23 mouse cellular contexts compared by ENCODE assay signal in genomic region chr1:185900316-185900715, GRCm38 (mm10).
A peak's percentile ranks its signal among the peaks of the same experiment; 100 is the strongest.
DNase-seq lines count a peak whose midpoint lies in the region; ATAC-seq and TF ChIP-seq lines count a peak whose summit lies in the region.
"Had no signal": no experiment of that assay in that cellular context is flagged by ENCODE, and none has a peak within 500 bp of the region (broad histone marks: within the 10 kb centered on the region; RNA-seq: fewer than 3 reads in every experiment).

No protein-coding gene starts in this region.

- no peak for DNase-seq in heart, embryonic 10.5 days (ENCODE audit: low spot score)
- no peak for DNase-seq in heart, adult 9 months (ENCODE audit: low spot score in 2 of 2)
- DNase-seq in heart, adult 18-20 months: no peak
- peak; percentile 4 for DNase-seq in urinary bladder, postnatal 14 days (ENCODE audit: low spot score)
- DNase-seq in urinary bladder, adult 18-20 months (ENCODE audit: low spot score in 2 of 2): no peak
- DNase-seq in midbrain, postnatal 0 days (ENCODE audit: low spot score): no peak
- DNase-seq: adrenal gland, adult 2 months; cerebellum, adult 11 months; cerebellum, adult 2 months; cerebellum, adult 9-11 months; cerebellum, postnatal 25 days; forebrain, postnatal 0 days; gastrocnemius, postnatal 36 days; kidney, adult 18-20 months had no signal

- ATAC-seq in heart, embryonic 13.5 days (ENCODE audit: extremely low read depth, insufficient number of reproducible peaks, low FRiP score, low TSS enrichment): no peak
- ATAC-seq in midbrain, postnatal 0 days (ENCODE audit: low FRiP score): no peak
- ATAC-seq: CD4-positive, CD25-positive, alpha-beta regulatory T cell, adult 4 months; forebrain, embryonic 14.5 days; forebrain, postnatal 0 days; hindbrain, postnatal 0 days; inflammation-experienced regulatory T-cells, adult 6 months; intestine, embryonic 16.5 days had no signal

- 44% methylated on average over 3 of the region's 3 CpGs for WGBS in heart, embryonic 10.5 days
- WGBS in heart, embryonic 13.5 days: 47% methylated on average over 3 of the region's 3 CpGs
- 85% methylated on average over 3 of the region's 3 CpGs for WGBS in midbrain, postnatal 0 days

- 0 out of 2 replicates have a peak, but pooled peaks cover 3% of the 10 kb centered on the region for H3K9me3 ChIP-seq in heart, embryonic 10.5 days
- peaks cover 11% of the 10 kb centered on the region; the same call in 1 of the 2 replicates for H3K9me3 ChIP-seq in heart, embryonic 13.5 days
- no peaks in the 10 kb centered on the region for H3K9me3 ChIP-seq in midbrain, postnatal 0 days (ENCODE audit: low read length)
- H3K9me3 ChIP-seq: embryonic facial prominence, embryonic 12.5 days had no signal

- no peak for TF ChIP-seq CTCF in midbrain, postnatal 0 days (IDR thresholded peaks at IDR 0.05)

- H3K36me3 ChIP-seq in heart, embryonic 10.5 days: 0 out of 2 replicates have a peak, but pooled peaks cover 4% of the 10 kb centered on the region
- no peaks in the 10 kb centered on the region for H3K36me3 ChIP-seq in heart, embryonic 13.5 days
- no peaks in the 10 kb centered on the region for H3K36me3 ChIP-seq in midbrain, postnatal 0 days (ENCODE audit: insufficient read depth, low read length)
- H3K36me3 ChIP-seq: embryonic facial prominence, embryonic 12.5 days; embryonic facial prominence, embryonic 15.5 days had no signal

- no peaks in the 10 kb centered on the region for H3K27me3 ChIP-seq in heart, embryonic 10.5 days (ENCODE audit: insufficient read depth, poor library complexity, severe bottlenecking)
- no peaks in the 10 kb centered on the region for H3K27me3 ChIP-seq in heart, embryonic 13.5 days (replicated peaks)
- no peaks in the 10 kb centered on the region for H3K27me3 ChIP-seq in midbrain, postnatal 0 days (ENCODE audit: insufficient read depth, low read length)
- H3K27me3 ChIP-seq: embryonic facial prominence, embryonic 12.5 days; embryonic facial prominence, embryonic 15.5 days had no signal

- peak overlapping the region; percentile 3 for H3K4me2 ChIP-seq in heart, embryonic 13.5 days
- no peak overlapping the region for H3K4me2 ChIP-seq in midbrain, postnatal 0 days (ENCODE audit: low read depth, low read length, poor library complexity, severe bottlenecking)
- H3K4me2 ChIP-seq: embryonic facial prominence, embryonic 12.5 days; embryonic facial prominence, embryonic 15.5 days; hindbrain, embryonic 14.5 days had no signal

- H3K4me3 ChIP-seq in heart, embryonic 10.5 days: no peak overlapping the region
- H3K4me3 ChIP-seq in heart, embryonic 13.5 days: no peak overlapping the region
- H3K4me3 ChIP-seq in midbrain, postnatal 0 days (ENCODE audit: low read depth, low read length): no peak overlapping the region
- H3K4me3 ChIP-seq: embryonic facial prominence, embryonic 12.5 days; embryonic facial prominence, embryonic 15.5 days had no signal

- peaks cover 14% of the 10 kb centered on the region; the same call in 1 of the 2 replicates for H3K4me1 ChIP-seq in heart, embryonic 10.5 days
- H3K4me1 ChIP-seq in heart, embryonic 13.5 days: peaks cover 21% of the 10 kb centered on the region
- H3K4me1 ChIP-seq in midbrain, postnatal 0 days (ENCODE audit: insufficient read depth, low read length): no peaks in the 10 kb centered on the region
- H3K4me1 ChIP-seq: embryonic facial prominence, embryonic 15.5 days had no signal

- no peak overlapping the region for H3K9ac ChIP-seq in heart, embryonic 13.5 days
- H3K9ac ChIP-seq in midbrain, postnatal 0 days (replicated peaks; ENCODE audit: low read length, poor library complexity, severe bottlenecking): no peak overlapping the region
- H3K9ac ChIP-seq: embryonic facial prominence, embryonic 12.5 days; embryonic facial prominence, embryonic 15.5 days; forebrain, postnatal 0 days; hindbrain, embryonic 14.5 days had no signal

- H3K27ac ChIP-seq in heart, embryonic 10.5 days: 0 out of 2 replicates have a peak overlapping the region, but pooled peaks have one; percentile 29
- no peak overlapping the region for H3K27ac ChIP-seq in heart, embryonic 13.5 days (replicated peaks)
- H3K27ac ChIP-seq in midbrain, postnatal 0 days (ENCODE audit: low read depth, low read length): no peak overlapping the region
- H3K27ac ChIP-seq: embryonic facial prominence, embryonic 12.5 days; embryonic facial prominence, embryonic 15.5 days; hindbrain, embryonic 14.5 days; hindbrain, postnatal 0 days had no signal
